Mouse (Mus musculus): Measurements from ENCODE around the gene Fgfrl1. TPM values are rescaled to one million over a fixed set of nuclear protein-coding genes. Genes with fewer than 3 reads are reported as not detected.

Gene Fgfrl1
- polyA plus RNA-seq (2012; ENCODE audit: insufficient read depth, insufficient read length, low replicate concordance, missing spikeins): not detected in 2 replicates

DNA sequence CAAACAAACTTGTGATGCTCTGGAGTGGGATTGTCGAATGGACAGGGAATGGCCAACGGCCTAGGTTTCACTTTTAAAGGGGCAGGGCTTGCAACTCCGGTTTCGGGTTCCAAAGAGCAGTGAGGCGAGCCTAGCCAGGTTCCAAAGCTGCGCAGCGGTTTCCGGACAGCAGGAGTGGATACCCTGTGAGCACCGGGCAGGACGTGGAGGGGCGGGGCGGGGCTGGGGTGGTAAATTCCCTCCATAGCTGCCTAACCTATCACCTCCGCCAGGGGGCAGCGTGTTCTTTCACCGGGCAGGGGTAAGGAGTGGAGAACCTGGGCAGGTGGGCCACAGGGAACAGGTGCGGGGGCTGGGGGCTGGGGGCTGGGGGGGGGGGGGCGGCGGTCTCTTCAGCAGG is at the start of gene Fgfrl1:
Gene Fgfrl1 (plus strand): TSS at position 112 of the 400 bp plus-strand sequence.
- WGBS: 8% methylated on average over 18 of the region's 18 CpGs
- TF ChIP-seq CTCF (IDR thresholded peaks at IDR 0.05; ENCODE audit: insufficient read depth, low read depth, low read length): no peak
- no peak for TF ChIP-seq POLR2A (IDR thresholded peaks at IDR 0.05; ENCODE audit: insufficient read depth, low read depth, low read length)
- Histone ChIP-seq H3K4me3 (ENCODE audit: insufficient read depth, low read depth, low read length) (peak within 1 kb of the TSS; percentile 2; the same call in 1 of the 2 replicates), H3K27ac (ENCODE audit: insufficient read depth, low read depth, low read length) (no peak within 1 kb of the TSS), H3K4me1 (ENCODE audit: control insufficient read depth, insufficient read depth, low read length) (peaks cover 12% of the 10 kb centered on the region)

- TF ChIP-seq CTCF (IDR thresholded peaks at IDR 0.05; ENCODE audit: insufficient read depth, low read depth, low read length): no peak
- TF ChIP-seq POLR2A (IDR thresholded peaks at IDR 0.05; ENCODE audit: insufficient read depth, low read depth, low read length): no peak
- no peak overlapping the region for H3K4me3 ChIP-seq (ENCODE audit: insufficient read depth, low read depth, low read length)
- WGBS: 74% methylated on average over 2 of the region's 2 CpGs
- no peaks in the 10 kb centered on the region for H3K4me1 ChIP-seq (ENCODE audit: control insufficient read depth, insufficient read depth, low read length)
- H3K27ac ChIP-seq (ENCODE audit: insufficient read depth, low read depth, low read length): no peak overlapping the region
Observed at GRCm38 (mm10) chr5:108643674-108644073, 48.5 kb upstream of the Fgfrl1 start.

GRCm38 (mm10) chr5:108645651-108646342 is 46.4 kb upstream of the Fgfrl1 start:
- WGBS: 60% methylated on average over 9 of the region's 9 CpGs
- H3K27ac ChIP-seq (ENCODE audit: insufficient read depth, low read depth, low read length): no peak overlapping the region
- H3K4me1 ChIP-seq (ENCODE audit: control insufficient read depth, insufficient read depth, low read length): no peaks in the 10 kb centered on the region
- TF ChIP-seq CTCF (IDR thresholded peaks at IDR 0.05; ENCODE audit: insufficient read depth, low read depth, low read length) (no peak), POLR2A (IDR thresholded peaks at IDR 0.05; ENCODE audit: insufficient read depth, low read depth, low read length) (no peak)
- H3K4me3 ChIP-seq (ENCODE audit: insufficient read depth, low read depth, low read length): no peak overlapping the region

- Histone ChIP-seq H3K4me1 (ENCODE audit: control insufficient read depth, insufficient read depth, low read length) (no peaks in the 10 kb centered on the region), H3K27ac (ENCODE audit: insufficient read depth, low read depth, low read length) (no peak overlapping the region), H3K4me3 (ENCODE audit: insufficient read depth, low read depth, low read length) (no peak overlapping the region)
- WGBS: 52% methylated on average over 3 of the region's 3 CpGs
- TF ChIP-seq POLR2A (IDR thresholded peaks at IDR 0.05; ENCODE audit: insufficient read depth, low read depth, low read length) (no peak), CTCF (IDR thresholded peaks at IDR 0.05; ENCODE audit: insufficient read depth, low read depth, low read length) (no peak)
Observed at GRCm38 (mm10) chr5:108646343-108646660, 45.9 kb upstream of the Fgfrl1 start.

DNA sequence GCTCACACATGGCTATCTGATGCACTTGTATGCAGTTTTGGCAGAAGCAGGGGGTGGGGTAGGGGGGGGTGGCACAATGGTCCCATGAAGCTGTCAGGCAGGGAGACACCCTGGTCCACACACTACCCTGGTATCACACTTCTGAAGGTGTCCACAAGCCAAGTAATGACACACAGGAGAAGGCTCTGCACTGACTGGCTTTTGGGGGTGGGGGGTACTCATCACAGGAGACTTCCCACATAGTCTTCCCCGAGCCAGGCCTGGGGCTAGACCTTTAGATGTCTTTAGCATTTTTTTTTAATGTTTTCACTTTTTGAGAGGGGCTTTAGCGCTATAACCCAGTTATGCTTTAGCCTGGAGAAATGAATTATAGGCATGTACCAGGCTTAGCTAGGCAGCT is 44.9 kb upstream of the Fgfrl1 start:
- no peak for TF ChIP-seq CTCF (IDR thresholded peaks at IDR 0.05; ENCODE audit: insufficient read depth, low read depth, low read length)
- no peak for TF ChIP-seq POLR2A (IDR thresholded peaks at IDR 0.05; ENCODE audit: insufficient read depth, low read depth, low read length)
- 90% methylated on average over 2 of the region's 2 CpGs for WGBS
- H3K4me3 ChIP-seq (ENCODE audit: insufficient read depth, low read depth, low read length): no peak overlapping the region
- no peaks in the 10 kb centered on the region for H3K4me1 ChIP-seq (ENCODE audit: control insufficient read depth, insufficient read depth, low read length)
- no peak overlapping the region for H3K27ac ChIP-seq (ENCODE audit: insufficient read depth, low read depth, low read length)

DNA sequence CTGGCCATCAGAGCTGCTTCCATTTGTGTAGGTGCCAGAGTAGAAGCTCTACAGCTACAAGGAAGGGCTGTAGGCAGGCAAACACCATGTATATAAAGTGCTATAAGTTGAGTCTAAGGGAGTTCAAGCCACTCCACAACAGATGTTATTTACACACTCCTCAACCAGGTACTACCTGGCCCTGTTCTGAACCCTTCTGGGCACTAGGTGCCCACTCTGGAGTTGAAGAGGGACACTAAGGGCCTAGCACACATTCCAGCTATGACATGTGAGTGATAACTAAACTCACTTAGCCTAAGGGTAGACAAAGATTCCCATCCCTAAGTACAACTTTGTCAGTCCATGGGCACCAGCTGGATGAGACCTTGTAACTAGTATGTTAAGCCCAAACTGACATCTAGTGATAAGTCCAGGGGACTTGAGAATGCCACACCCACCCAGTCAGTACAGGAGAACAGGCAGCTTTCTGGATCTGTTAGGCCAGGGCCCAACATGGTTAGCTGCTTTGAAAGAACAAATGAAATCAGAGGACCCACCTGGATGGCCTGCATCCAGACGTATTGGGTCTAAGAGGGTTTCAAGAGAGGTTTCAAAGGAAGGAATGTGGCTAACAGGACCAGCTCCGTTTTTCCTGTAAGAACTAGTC is 44.2 kb upstream of the Fgfrl1 start:
- H3K4me3 ChIP-seq (ENCODE audit: insufficient read depth, low read depth, low read length): no peak overlapping the region
- H3K27ac ChIP-seq (ENCODE audit: insufficient read depth, low read depth, low read length): no peak overlapping the region
- 89% methylated on average over 2 of the region's 2 CpGs for WGBS
- no peak for TF ChIP-seq CTCF (IDR thresholded peaks at IDR 0.05; ENCODE audit: insufficient read depth, low read depth, low read length)
- TF ChIP-seq POLR2A (IDR thresholded peaks at IDR 0.05; ENCODE audit: insufficient read depth, low read depth, low read length): no peak
- H3K4me1 ChIP-seq (ENCODE audit: control insufficient read depth, insufficient read depth, low read length): no peaks in the 10 kb centered on the region

- H3K27ac ChIP-seq (ENCODE audit: insufficient read depth, low read depth, low read length): no peak overlapping the region
- no peaks in the 10 kb centered on the region for H3K4me1 ChIP-seq (ENCODE audit: control insufficient read depth, insufficient read depth, low read length)
- 91% methylated on average over 11 of the region's 11 CpGs for WGBS
- no peak for TF ChIP-seq POLR2A (IDR thresholded peaks at IDR 0.05; ENCODE audit: insufficient read depth, low read depth, low read length)
- TF ChIP-seq CTCF (IDR thresholded peaks at IDR 0.05; ENCODE audit: insufficient read depth, low read depth, low read length): no peak
- no peak overlapping the region for H3K4me3 ChIP-seq (ENCODE audit: insufficient read depth, low read depth, low read length)
Observed at GRCm38 (mm10) chr5:108648937-108649576, 43.1 kb upstream of the Fgfrl1 start.

DNA sequence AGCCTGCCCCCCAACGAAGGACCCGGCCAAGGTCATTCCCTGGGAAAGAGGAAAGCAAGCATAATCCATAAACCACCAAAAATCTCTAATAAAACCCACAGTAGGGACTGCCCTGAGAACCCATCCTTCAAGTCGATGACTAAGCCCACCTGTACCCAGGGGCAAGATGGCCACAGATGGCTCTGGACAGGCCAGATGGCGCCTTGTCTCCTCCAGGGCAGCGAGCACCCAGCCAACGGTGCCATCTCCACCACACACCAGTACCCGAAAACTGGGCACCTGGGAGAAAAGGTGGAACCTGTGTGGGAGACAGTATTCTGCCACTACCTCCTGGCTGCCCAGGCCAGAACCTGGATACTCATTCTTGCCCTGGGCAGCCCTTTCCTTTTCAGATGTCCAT is 41.8 kb upstream of the Fgfrl1 start:
- WGBS: 89% methylated on average over 7 of the region's 7 CpGs
- no peak overlapping the region for H3K4me3 ChIP-seq (ENCODE audit: insufficient read depth, low read depth, low read length)
- no peaks in the 10 kb centered on the region for H3K4me1 ChIP-seq (ENCODE audit: control insufficient read depth, insufficient read depth, low read length)
- no peak for TF ChIP-seq CTCF (IDR thresholded peaks at IDR 0.05; ENCODE audit: insufficient read depth, low read depth, low read length)
- TF ChIP-seq POLR2A (IDR thresholded peaks at IDR 0.05; ENCODE audit: insufficient read depth, low read depth, low read length): no peak
- H3K27ac ChIP-seq (ENCODE audit: insufficient read depth, low read depth, low read length): no peak overlapping the region

DNA sequence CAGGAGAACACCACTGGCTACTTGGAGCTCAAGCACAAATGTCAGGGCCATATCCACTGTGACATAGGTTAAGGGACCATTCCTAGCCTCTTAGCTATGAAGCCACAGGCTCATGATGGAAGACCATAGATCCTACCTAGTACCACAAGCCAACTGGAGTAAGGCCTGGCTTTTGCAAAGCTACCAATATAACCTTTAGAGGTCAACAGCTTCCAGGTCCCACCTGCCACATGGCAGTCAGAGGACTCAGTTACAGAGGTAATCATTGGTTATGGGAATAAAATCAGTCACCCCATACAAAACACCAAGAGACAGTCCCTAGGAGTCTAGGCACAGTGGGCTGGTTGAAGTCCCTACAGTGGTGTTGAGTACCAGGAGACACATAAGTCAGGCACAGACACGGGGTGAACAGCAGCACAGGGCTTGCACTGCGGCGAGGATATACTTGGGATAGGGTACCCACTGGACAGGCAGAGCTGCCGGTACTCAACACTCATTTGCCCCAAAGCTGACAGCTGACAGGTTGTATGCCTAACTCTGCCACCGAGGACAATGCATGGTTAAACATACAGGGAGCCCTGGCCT is 41.0 kb upstream of the Fgfrl1 start:
- 81% methylated on average over 5 of the region's 5 CpGs for WGBS
- Histone ChIP-seq H3K4me3 (ENCODE audit: insufficient read depth, low read depth, low read length) (no peak overlapping the region), H3K4me1 (ENCODE audit: control insufficient read depth, insufficient read depth, low read length) (no peaks in the 10 kb centered on the region), H3K27ac (ENCODE audit: insufficient read depth, low read depth, low read length) (no peak overlapping the region)
- TF ChIP-seq POLR2A (IDR thresholded peaks at IDR 0.05; ENCODE audit: insufficient read depth, low read depth, low read length): no peak
- no peak for TF ChIP-seq CTCF (IDR thresholded peaks at IDR 0.05; ENCODE audit: insufficient read depth, low read depth, low read length)
